Mouse (Mus musculus): ENCODE data around the gene Snx29. TPM values are rescaled to one million over a fixed set of nuclear protein-coding genes. Genes with fewer than 3 reads are reported as not detected.

Gene Snx29
- total RNA-seq, 2 experiments from 2014 or later = 10.5 to 11.4 TPM

GRCm38 (mm10) chr16:11741951-11742350 is 419.2 kb downstream of the Snx29 start:
- DNase-seq = no peak

- DNase-seq = no peak
These were observed 419.6 kb downstream of the Snx29 start for GRCm38 (mm10) chr16:11742351-11742750.

GRCm38 (mm10) chr16:11743013-11743412 is 420.3 kb downstream of the Snx29 start:
- no peak for DNase-seq

- DNase-seq = no peak
These were observed 421.0 kb downstream of the Snx29 start for GRCm38 (mm10) chr16:11743724-11744123.

GRCm38 (mm10) chr16:11746036-11746435 is 423.3 kb downstream of the Snx29 start:
- no peak for DNase-seq

- no peak for DNase-seq
These were observed 425.2 kb downstream of the Snx29 start for GRCm38 (mm10) chr16:11747867-11748266.

- no peak for DNase-seq
These were observed 426.4 kb downstream of the Snx29 start for GRCm38 (mm10) chr16:11749111-11749510.

GRCm38 (mm10) chr16:11750605-11751004 is 427.9 kb downstream of the Snx29 start:
- DNase-seq = no peak

- DNase-seq = no peak
These were observed 429.8 kb downstream of the Snx29 start for GRCm38 (mm10) chr16:11752557-11752956.

GRCm38 (mm10) chr16:11753466-11753865 is 430.8 kb downstream of the Snx29 start:
- no peak for DNase-seq

- no peak for DNase-seq
These were observed 431.4 kb downstream of the Snx29 start for GRCm38 (mm10) chr16:11754136-11754535.

GRCm38 (mm10) chr16:11755281-11756066 is 432.8 kb downstream of the Snx29 start:
- DNase-seq = no peak

- DNase-seq = no peak
These were observed 434.0 kb downstream of the Snx29 start for GRCm38 (mm10) chr16:11756598-11757245.

- no peak for DNase-seq
These were observed 434.8 kb downstream of the Snx29 start for GRCm38 (mm10) chr16:11757471-11757870.

GRCm38 (mm10) chr16:11757951-11758350 is 435.2 kb downstream of the Snx29 start:
- DNase-seq = no peak

- DNase-seq = no peak
These were observed 449.6 kb downstream of the Snx29 start for GRCm38 (mm10) chr16:11772318-11772717.

- DNase-seq = no peak
These were observed 451.6 kb downstream of the Snx29 start for GRCm38 (mm10) chr16:11774321-11774720.

GRCm38 (mm10) chr16:11776528-11776927 is 453.8 kb downstream of the Snx29 start:
- no peak for DNase-seq

- no peak for DNase-seq
These were observed 455.5 kb downstream of the Snx29 start for GRCm38 (mm10) chr16:11778191-11778590.

- no peak for DNase-seq
These were observed 456.2 kb downstream of the Snx29 start for GRCm38 (mm10) chr16:11778715-11779460.

- DNase-seq = no peak
These were observed 459.4 kb downstream of the Snx29 start for GRCm38 (mm10) chr16:11782082-11782481.

GRCm38 (mm10) chr16:11783337-11783736 is 460.6 kb downstream of the Snx29 start:
- DNase-seq = no peak

GRCm38 (mm10) chr16:11784354-11784753 is 461.6 kb downstream of the Snx29 start:
- DNase-seq = no peak

Measured in heart, adult 18-20 months (tissue).